Mouse (Mus musculus) brain, embryonic 14.5 days (tissue): ENCODE measurements around the gene Caskin1.

ENCODE experiments used
- CTCF ChIP-seq: fragments of 200-500 bp; IDR thresholded peaks from 2 replicates; pipeline ENCODE4 v1.5.1; 2012; ENCODE audit warnings: inconsistent platforms, mild to moderate bottlenecking, moderate library complexity, borderline replicate concordance; ENCODE audit not compliant: insufficient read depth, insufficient read length; ENCODE audit errors: extremely low read depth
- POLR2A ChIP-seq: fragments of 200-500 bp; IDR thresholded peaks from 2 replicates; pipeline ENCODE4 v1.6.1; 2012; ENCODE audit warnings: mild to moderate bottlenecking, inconsistent platforms, borderline replicate concordance; ENCODE audit not compliant: poor library complexity, insufficient read depth, insufficient read length, severe bottlenecking; ENCODE audit errors: extremely low read depth

- TF ChIP-seq CTCF (peak; percentile 38; the same call in 1 of the 2 replicates), POLR2A (no peak)
Observed at GRCm38 (mm10) chr17:24480201-24480826, 8.1 kb upstream of the Caskin1 start.
